Mouse (Mus musculus): Measurements from ENCODE around the gene 6430550D23Rik. TPM values are rescaled to one million over a fixed set of nuclear protein-coding genes. Genes with fewer than 3 reads are reported as not detected.
A peak's percentile ranks its signal among the peaks of the same experiment; 100 is the strongest.

The 6430550D23Rik gene
- 1.0 and 1.8 TPM in 2 replicates for polyA plus RNA-seq (2012; rRNA removed)

DNA sequence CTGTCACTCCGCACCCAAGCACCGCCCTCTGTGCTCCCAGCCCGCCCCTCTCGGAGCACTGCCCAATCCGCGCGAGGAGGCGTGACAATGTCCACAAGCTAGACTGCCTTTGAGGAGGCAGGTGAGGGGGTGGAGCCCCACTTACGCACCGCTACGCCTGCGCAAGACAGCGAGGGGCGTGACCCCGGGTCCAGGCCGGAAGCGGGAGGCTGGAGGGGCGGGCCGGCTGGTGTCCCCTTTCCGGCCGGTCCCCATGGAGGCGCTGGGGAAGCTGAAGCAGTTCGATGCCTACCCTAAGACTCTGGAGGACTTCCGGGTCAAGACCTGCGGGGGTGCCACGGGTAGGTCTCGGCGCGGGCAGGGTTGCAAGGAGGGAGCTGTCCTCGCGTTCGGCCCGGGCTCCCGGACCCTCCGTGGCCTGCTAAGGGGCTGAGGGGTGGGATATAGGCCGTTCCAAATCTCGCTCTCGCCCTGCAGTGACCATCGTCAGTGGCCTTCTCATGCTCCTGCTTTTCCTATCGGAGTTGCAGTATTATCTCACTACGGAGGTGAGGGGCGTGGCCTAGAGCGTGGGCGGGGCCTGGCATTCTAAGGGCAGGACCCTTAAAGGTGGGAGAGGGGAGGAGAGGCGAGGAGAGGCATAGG lies at the start of gene 6430550D23Rik, which contains the start of gene Ergic3:
Gene 6430550D23Rik, minus strand, starts transcription at position 90 of the 645 bp plus-strand sequence.
Gene Ergic3, plus strand, starts transcription at position 158 of the 645 bp plus-strand sequence.
- under 1% methylated on average over 45 of the region's 45 CpGs for WGBS
- TF ChIP-seq CTCF (IDR thresholded peaks at IDR 0.05; ENCODE audit: insufficient read depth, low read length) (no peak), POLR2A (IDR thresholded peaks at IDR 0.05; ENCODE audit: borderline replicate concordance, extremely low read depth, low read depth, low read length) (peak; percentile 37; the same call in 1 of the 2 replicates)
- H3K4me1 ChIP-seq (ENCODE audit: control insufficient read depth, insufficient read depth, low read length), result no peaks in the 10 kb centered on the region
- DNase-seq, result peak; percentile 99
- peak within 1 kb of the TSS; percentile 77 for H3K4me3 ChIP-seq (replicated peaks; ENCODE audit: extremely low read depth, low read depth, low read length)

DNA sequence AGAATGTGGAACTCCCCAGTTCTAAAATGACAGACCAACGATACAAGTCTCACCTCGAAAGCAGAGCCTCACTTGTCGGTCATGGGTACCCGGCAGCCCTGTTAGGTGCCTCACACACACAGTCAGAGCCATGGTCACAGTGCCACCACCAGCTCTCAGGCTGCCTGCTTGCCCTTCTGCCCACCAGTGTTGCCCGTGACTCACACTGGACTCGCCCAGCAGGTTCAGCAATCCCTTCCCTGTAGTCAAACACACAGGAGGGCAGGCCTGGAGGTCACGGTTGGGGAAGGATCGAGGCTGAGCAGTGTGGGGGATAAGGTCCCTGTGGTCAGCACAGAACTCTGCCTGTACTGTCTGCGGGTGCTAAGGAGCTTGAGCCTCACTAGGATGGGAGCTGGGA lies 45.0 kb upstream of the 6430550D23Rik start, which contains the start of gene Fer1l4:
Gene Fer1l4, minus strand, starts transcription at position 132 of the 400 bp plus-strand sequence.
- TF ChIP-seq CTCF (IDR thresholded peaks at IDR 0.05; ENCODE audit: insufficient read depth, low read length) (no peak), POLR2A (IDR thresholded peaks at IDR 0.05; ENCODE audit: borderline replicate concordance, extremely low read depth, low read depth, low read length) (no peak)
- peaks cover 3% of the 10 kb centered on the region; the same call in 1 of the 2 replicates for H3K4me1 ChIP-seq (ENCODE audit: control insufficient read depth, insufficient read depth, low read length)
- WGBS, result 74% methylated on average over 9 of the region's 9 CpGs
- DNase-seq, result no peak
- H3K4me3 ChIP-seq (replicated peaks; ENCODE audit: extremely low read depth, low read depth, low read length), result no peak within 1 kb of the TSS

DNA sequence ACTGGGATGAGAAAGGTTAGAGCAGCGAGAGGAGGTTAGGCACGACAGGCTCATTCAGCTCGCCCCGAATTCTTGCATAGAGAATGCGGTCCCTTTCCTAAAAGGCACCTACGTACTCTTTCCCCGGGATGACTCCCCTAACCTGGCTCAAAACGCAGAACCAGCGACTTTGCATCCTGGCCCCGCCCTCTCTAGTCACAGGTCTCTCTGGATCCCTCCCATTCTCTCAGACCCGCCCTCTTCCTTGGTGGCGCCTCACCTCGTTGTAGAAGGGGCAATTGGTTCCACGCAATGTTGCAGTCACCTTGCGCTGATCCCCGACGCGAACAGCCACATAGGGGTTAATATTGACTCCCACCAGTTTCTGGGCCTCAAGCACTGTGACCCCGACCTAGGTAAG lies 40.2 kb upstream of the 6430550D23Rik start:
- WGBS, result 10% methylated on average over 19 of the region's 19 CpGs
- Histone ChIP-seq H3K4me1 (ENCODE audit: control insufficient read depth, insufficient read depth, low read length) (no peaks in the 10 kb centered on the region), H3K4me3 (replicated peaks; ENCODE audit: extremely low read depth, low read depth, low read length) (no peak overlapping the region)
- TF ChIP-seq POLR2A (IDR thresholded peaks at IDR 0.05; ENCODE audit: borderline replicate concordance, extremely low read depth, low read depth, low read length) (no peak), CTCF (IDR thresholded peaks at IDR 0.05; ENCODE audit: insufficient read depth, low read length) (no peak)
- peak; percentile 13 for DNase-seq

DNA sequence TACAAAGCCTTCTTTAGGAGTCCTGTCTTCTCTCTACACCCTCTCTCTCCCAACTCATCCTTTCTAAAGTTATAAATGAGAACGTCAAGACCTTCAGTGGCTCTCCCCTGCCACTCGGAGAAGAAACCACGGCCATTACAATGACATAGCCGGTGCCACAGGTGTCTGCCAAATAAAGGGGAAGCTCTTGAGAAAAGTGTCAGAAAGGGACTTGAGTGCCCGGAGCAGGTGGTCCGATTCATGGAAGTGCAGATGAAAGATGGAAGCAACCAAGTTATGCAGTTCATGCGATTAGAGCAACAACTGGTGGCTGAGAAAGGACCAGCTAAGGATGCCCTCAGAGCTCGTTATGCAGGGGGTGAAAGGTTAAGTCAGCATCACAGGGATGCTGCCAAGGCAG lies 35.1 kb upstream of the 6430550D23Rik start:
- Histone ChIP-seq H3K4me1 (ENCODE audit: control insufficient read depth, insufficient read depth, low read length) (no peaks in the 10 kb centered on the region), H3K4me3 (replicated peaks; ENCODE audit: extremely low read depth, low read depth, low read length) (no peak overlapping the region)
- DNase-seq, result no peak
- TF ChIP-seq CTCF (IDR thresholded peaks at IDR 0.05; ENCODE audit: insufficient read depth, low read length) (no peak), POLR2A (IDR thresholded peaks at IDR 0.05; ENCODE audit: borderline replicate concordance, extremely low read depth, low read depth, low read length) (no peak)
- WGBS, result 73% methylated on average over 8 of the region's 8 CpGs

DNA sequence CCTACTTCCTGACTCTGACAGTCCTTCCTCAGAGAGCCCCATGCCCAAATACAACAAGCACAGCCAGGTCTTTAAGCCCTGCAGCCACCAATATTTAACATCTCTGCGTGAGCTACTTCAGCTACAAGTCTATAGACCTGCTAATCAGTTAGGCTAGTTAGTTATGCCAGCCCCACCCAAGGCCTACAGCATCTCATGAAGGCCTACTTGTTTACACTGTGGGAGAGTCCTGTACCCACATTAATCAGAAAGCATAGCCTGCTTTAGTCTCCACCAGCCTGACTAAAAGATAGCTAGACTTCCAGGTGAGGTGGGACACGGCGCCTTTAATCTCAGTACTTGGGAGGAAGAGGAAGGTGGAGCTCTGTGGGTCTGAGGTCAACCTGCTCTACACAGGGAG lies 31.6 kb upstream of the 6430550D23Rik start:
- Histone ChIP-seq H3K4me3 (replicated peaks; ENCODE audit: extremely low read depth, low read depth, low read length) (no peak overlapping the region), H3K4me1 (ENCODE audit: control insufficient read depth, insufficient read depth, low read length) (no peaks in the 10 kb centered on the region)
- no peak for TF ChIP-seq CTCF (IDR thresholded peaks at IDR 0.05; ENCODE audit: insufficient read depth, low read length)
- TF ChIP-seq POLR2A (IDR thresholded peaks at IDR 0.05; ENCODE audit: borderline replicate concordance, extremely low read depth, low read depth, low read length), result no peak
- WGBS, result 88% methylated on average over 3 of the region's 3 CpGs
- DNase-seq, result no peak

DNA sequence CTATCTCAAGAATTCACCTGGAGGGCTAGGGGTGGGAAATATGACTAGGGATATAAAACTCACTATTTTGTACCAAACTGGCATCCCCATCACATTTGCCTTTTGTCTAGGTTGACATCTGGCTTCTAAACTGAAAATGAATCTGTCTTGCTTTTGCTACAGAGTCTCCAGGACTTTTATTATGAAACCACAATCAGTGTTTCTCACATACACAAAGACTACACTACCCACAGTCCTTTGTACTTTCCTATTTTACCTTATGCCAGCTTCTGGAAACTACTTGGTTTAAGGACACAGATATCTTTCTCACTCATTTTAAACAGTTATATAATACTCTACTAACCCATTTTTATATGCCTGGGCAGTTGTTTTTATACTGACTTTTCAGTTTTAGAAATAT lies 17.7 kb upstream of the 6430550D23Rik start:
- no peaks in the 10 kb centered on the region for H3K4me1 ChIP-seq (ENCODE audit: control insufficient read depth, insufficient read depth, low read length)
- DNase-seq, result no peak
- no peak overlapping the region for H3K4me3 ChIP-seq (replicated peaks; ENCODE audit: extremely low read depth, low read depth, low read length)
- TF ChIP-seq POLR2A (IDR thresholded peaks at IDR 0.05; ENCODE audit: borderline replicate concordance, extremely low read depth, low read depth, low read length) (no peak), CTCF (IDR thresholded peaks at IDR 0.05; ENCODE audit: insufficient read depth, low read length) (no peak)

DNA sequence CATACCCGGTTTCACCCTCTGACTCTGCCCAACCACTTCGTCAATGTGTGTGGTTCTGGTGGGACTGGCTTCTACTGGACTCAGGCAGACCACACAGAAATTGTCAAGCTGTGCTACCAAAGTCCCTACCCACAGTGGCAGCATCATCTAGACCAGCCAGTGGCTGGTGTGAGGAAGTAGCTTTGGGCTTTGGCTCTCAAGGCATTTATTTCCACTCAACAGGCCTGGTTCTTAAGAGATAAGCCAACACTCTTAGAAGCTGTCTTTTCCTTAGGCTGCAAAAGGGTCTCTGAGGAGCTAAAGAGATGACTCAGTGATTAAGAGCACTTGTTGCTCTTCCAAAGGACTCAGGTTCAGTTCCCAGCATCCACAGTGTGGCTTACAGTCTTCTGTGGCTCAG lies 14.0 kb upstream of the 6430550D23Rik start:
- 70% methylated on average over 2 of the region's 2 CpGs for WGBS
- DNase-seq, result no peak
- H3K4me1 ChIP-seq (ENCODE audit: control insufficient read depth, insufficient read depth, low read length), result no peaks in the 10 kb centered on the region
- TF ChIP-seq CTCF (IDR thresholded peaks at IDR 0.05; ENCODE audit: insufficient read depth, low read length) (no peak), POLR2A (IDR thresholded peaks at IDR 0.05; ENCODE audit: borderline replicate concordance, extremely low read depth, low read depth, low read length) (no peak)
- no peak overlapping the region for H3K4me3 ChIP-seq (replicated peaks; ENCODE audit: extremely low read depth, low read depth, low read length)

DNA sequence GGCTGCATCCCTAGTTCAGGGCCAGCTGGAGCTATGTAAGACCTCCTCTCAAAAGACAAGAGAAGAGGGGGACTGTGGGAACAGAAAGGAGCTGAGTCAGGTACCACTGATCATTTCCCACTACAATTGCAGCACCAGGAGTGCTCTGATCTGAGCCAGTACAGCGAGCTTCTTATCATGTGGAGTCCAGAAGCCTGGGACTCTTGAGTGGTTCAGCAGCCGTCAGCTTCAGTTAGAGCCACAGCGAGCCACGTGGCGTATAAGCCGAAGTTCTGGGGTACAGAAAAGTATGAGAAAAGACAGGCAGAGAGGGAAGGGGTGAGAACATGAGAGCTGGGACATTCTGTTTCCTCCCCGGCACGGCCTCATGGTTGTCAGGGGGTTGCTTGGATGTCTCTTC lies 13.4 kb upstream of the 6430550D23Rik start:
- 81% methylated on average over 8 of the region's 8 CpGs for WGBS
- Histone ChIP-seq H3K4me1 (ENCODE audit: control insufficient read depth, insufficient read depth, low read length) (no peaks in the 10 kb centered on the region), H3K4me3 (replicated peaks; ENCODE audit: extremely low read depth, low read depth, low read length) (no peak overlapping the region)
- no peak for TF ChIP-seq POLR2A (IDR thresholded peaks at IDR 0.05; ENCODE audit: borderline replicate concordance, extremely low read depth, low read depth, low read length)
- TF ChIP-seq CTCF (IDR thresholded peaks at IDR 0.05; ENCODE audit: insufficient read depth, low read length), result no peak
- no peak for DNase-seq

DNA sequence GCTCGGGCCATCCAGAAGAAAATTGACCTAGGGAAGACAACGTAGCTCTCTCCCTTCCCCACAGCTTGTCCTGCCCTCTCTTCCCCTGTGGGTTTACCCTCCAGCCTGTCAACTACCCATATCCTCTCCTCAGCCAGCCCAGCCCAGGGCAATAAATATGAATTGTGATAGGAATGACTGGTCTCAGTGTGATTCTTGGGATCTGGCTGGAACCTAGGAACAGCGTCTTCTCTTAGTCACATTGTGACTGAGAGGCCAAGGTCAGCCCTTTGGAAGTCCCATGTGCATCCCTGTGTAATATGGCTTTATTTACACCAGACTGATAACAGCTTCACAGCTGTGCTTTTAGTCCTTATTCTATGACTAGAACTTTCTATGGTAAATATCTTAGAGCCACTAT lies 10.3 kb upstream of the 6430550D23Rik start:
- TF ChIP-seq POLR2A (IDR thresholded peaks at IDR 0.05; ENCODE audit: borderline replicate concordance, extremely low read depth, low read depth, low read length) (no peak), CTCF (IDR thresholded peaks at IDR 0.05; ENCODE audit: insufficient read depth, low read length) (no peak)

DNA sequence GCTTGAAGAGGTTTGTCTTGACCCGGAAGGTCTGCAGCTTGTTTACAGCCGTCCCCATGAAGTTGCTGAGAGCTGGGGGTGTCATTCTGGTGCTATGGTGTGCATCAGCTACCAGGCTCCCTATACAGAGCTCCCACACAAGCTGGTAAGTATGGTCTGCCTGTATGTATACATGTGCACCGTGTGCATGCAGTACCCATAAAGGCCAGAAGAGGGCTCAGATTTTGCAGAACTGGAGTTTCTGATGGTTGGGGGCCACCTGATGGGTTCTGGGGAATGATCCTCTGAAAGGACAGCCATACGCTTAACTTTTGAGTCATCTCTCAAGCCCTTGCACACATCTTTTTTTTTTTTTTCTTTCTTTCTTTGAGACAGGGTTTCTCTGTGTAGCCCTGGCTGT lies 2.4 kb downstream of the 6430550D23Rik start:
- 87% methylated on average over 4 of the region's 4 CpGs for WGBS
- TF ChIP-seq CTCF (IDR thresholded peaks at IDR 0.05; ENCODE audit: insufficient read depth, low read length) (no peak), POLR2A (IDR thresholded peaks at IDR 0.05; ENCODE audit: borderline replicate concordance, extremely low read depth, low read depth, low read length) (no peak)
- no peaks in the 10 kb centered on the region for H3K4me1 ChIP-seq (ENCODE audit: control insufficient read depth, insufficient read depth, low read length)
- no peak for DNase-seq
- H3K4me3 ChIP-seq (replicated peaks; ENCODE audit: extremely low read depth, low read depth, low read length), result no peak overlapping the region

More for the DNA sequence above, 10.3 kb upstream of the 6430550D23Rik start:
- H3K4me3 ChIP-seq (replicated peaks; ENCODE audit: extremely low read depth, low read depth, low read length), result no peak overlapping the region
- 89% methylated on average over 3 of the region's 3 CpGs for WGBS
- H3K4me1 ChIP-seq (ENCODE audit: control insufficient read depth, insufficient read depth, low read length), result no peaks in the 10 kb centered on the region
- DNase-seq, result no peak

Measured in lung, adult 2 months (tissue).